Mouse (Mus musculus) kidney, postnatal 36 days (tissue): ENCODE measurements at regions not wholly inside any gene's neighbourhood (a gene's known extent, or its start where the extent isn't known, plus 50 kb on each side); places are given as distances from the start of the nearest gene placed in this dataset.

Experiments
- DNase-seq, 2 experiments: peaks; one replicate each; pipeline ENCODE4 v3.0.0; 2021 to 2022; ENCODE audit warnings: mixed read lengths in 2 of 2

DNA sequence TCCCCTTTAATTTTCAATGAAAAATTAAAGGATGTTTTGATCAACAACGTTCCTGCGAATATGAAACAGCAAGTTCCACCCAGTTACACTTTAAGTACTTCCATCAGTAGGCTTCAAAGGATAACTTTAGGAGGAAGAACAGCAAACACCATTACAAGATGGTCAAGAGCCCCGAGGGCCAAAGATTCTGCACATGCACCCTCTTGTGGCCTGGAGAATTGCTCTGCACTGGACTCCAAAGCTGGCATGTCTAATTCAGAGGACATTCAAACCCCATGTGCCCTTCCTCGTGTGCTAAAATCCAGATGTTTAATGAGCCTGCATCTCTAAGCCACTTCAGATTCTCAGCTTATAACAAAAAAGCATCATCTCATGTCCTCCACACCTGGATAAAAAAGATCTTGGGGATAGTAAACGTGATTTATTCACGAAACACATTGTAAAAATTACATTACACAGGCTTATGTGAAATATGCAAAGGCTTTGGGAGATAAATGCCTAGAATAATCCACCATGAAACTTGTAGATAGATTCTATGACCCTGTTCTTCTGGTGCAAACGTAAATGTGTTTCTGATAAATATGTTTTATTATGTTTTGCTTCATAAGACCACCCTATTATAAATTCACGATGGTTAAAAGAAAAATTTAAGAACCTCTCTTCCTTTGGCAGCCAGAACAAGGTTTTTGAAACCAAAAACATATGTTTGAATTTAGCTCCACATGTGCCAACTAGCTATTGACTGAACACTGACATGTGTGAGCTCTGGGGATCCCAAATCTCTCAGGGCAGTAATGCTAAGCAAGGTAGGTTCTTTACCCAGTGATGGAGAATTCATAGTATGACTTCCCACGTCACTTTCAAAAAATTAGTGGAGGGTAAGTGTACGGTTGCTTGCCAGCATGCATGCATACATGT is 100.6 kb upstream of the Rfx3 start:
- DNase-seq, result peak in 1 of 2 experiments; percentile 2

DNA sequence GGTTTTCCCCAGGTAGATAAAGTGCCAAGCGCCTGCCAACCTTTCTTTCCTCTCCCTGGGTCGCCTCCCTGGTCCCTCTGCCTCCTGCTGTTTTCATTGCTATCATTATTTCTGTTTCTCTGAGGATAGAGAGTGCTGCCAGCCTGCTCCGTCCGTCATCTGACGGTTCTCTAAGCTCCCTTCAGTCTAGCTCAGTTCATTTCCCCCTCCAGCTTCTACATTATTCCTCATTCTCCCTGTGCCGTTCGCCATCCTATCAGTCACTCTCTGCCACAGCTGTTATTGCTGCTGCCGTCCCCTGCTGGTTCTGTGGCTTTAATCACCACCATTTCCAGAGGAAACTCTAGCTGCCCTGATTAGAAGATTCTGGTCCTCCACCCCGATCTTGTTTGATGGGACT is 84.7 kb upstream of the Rfx3 start:
- DNase-seq, result no peak

DNA sequence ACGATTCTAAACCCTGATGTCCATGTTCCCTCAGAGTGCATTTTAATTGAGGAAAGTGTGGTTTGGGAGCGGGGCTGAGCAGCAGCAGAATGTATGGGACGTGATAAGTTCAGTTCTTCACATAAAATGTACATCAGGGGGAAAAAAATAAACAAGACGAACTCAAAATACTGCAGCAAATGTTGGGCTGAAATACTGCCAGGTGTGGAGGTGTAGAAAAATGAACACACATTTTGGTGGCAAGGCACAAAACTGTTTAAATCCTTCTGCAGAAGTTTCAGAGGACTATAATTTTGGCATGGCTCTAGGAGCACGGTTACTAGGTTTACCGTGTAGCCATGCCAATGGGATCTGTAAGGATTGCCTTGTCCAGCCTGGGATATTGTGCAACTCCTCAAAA is 81.3 kb upstream of the Rfx3 start:
- no peak for DNase-seq

DNA sequence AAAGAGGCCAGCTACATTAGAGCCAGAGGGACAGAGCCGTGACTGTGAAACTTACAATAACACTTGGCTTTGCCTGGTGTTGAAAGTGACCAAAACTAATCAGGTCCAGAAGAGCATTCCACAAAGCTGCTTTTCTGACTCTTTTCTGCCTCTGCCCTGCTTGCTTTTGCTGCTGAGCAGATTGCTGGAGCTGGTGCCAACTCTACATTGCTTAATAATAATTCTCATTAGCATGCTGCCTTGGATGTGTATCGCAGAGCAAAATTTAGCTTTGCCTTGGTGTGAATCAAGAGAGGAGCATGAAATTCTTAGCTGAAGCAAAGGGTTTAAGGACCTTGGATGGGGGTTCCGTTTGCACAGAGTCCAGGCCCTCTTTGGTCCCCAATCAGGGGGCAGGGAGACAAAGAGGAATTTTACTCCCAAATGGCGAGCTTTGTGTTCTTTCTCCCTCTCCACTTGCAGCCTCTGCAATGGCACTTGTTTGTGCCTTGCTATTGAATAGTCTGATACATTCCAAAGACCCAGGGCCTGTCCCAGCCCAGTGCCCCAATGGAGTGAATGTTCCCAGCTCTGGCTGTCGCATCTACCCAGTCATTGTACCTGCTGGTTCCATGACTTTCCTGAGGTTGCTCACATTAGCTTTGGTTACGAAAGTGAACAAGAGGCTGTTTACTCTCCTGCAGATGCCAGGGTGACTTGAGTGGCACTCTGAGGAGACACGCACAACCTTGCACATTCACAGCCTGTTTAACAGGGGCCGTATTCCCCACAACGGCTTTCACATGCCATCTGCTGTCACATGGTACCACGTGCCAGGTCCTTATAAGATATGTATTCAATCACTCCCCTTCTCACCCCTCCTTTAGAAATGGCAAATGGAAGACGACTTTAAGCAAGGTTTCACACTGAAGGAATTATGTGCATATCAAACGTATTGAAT is 76.9 kb upstream of the Rfx3 start:
- no peak for DNase-seq

DNA sequence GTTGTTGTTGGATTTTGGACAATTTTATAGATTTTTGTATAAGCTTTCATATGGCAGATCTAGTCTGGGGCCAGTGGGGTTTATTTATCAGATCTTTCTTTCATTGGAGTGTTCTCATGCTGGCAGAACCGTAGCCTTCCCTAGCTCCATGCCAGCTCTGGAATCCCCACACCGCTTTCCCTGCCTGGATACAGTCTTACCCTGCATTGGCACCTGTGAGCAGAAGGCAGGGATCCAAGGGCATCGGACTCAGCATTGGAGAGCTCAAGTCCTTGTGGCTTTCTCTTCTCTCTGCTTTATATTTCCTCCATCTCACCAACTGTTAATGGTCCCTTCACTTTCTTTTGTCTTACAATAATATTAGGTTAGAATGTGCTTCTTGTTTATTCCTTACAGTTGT is 59.4 kb upstream of the Rfx3 start:
- DNase-seq, result no peak
